Mouse (Mus musculus) spleen, postnatal 36 days (tissue): ENCODE results near the gene Fam19a3.
"Not testable (repeated sequence)": the region's sequence is repeated elsewhere in the genome, so short reads cannot be mapped to it uniquely, and the experiment has no call there.

ENCODE experiments used
- DNase-seq, 2 experiments: peaks; one replicate each; pipeline ENCODE4 v3.0.0; 2022; ENCODE audit warnings: low spot score in 2 of 2, mixed read lengths in 1 of 2

The Fam19a3 gene

GRCm38 (mm10) chr3:104765021-104765420 lies 16.6 kb downstream of the Fam19a3 start:
- no peak for DNase-seq

- DNase-seq = peak in 1 of 2 experiments; percentile 20
Measured at GRCm38 (mm10) chr3:104762103-104762863, 19.4 kb downstream of the Fam19a3 start.

GRCm38 (mm10) chr3:104758869-104759268 lies 22.8 kb downstream of the Fam19a3 start:
- no peak for DNase-seq

GRCm38 (mm10) chr3:104758406-104758805 lies 23.2 kb downstream of the Fam19a3 start:
- peak in 1 of 2 experiments; percentile 26 for DNase-seq

GRCm38 (mm10) chr3:104752845-104753244 lies 28.8 kb downstream of the Fam19a3 start:
- DNase-seq = not testable (repeated sequence)

GRCm38 (mm10) chr3:104743864-104744263 lies 37.8 kb downstream of the Fam19a3 start:
- DNase-seq = no peak

GRCm38 (mm10) chr3:104743161-104743560 lies 38.5 kb downstream of the Fam19a3 start:
- no peak for DNase-seq

- no peak for DNase-seq
Measured at GRCm38 (mm10) chr3:104741954-104742353, 39.7 kb downstream of the Fam19a3 start.

GRCm38 (mm10) chr3:104734654-104735053 lies 47.0 kb downstream of the Fam19a3 start:
- DNase-seq = no peak

GRCm38 (mm10) chr3:104732907-104733306 lies 48.7 kb downstream of the Fam19a3 start:
- no peak for DNase-seq

- no peak for DNase-seq
Measured at GRCm38 (mm10) chr3:104729270-104729839, 52.3 kb downstream of the Fam19a3 start.
